Mouse (Mus musculus): ENCODE results near the gene Ccdc148.

The Ccdc148 gene

GRCm38 (mm10) chr2:58786681-58787080 is 373.8 kb downstream of the Ccdc148 start:
- no peak for ATAC-seq (ENCODE audit: low TSS enrichment)

- ATAC-seq (ENCODE audit: low TSS enrichment): no peak
Observed at GRCm38 (mm10) chr2:58786177-58786576, 374.3 kb downstream of the Ccdc148 start.

- no peak for ATAC-seq (ENCODE audit: low TSS enrichment)
Observed at GRCm38 (mm10) chr2:58783526-58783925, 377.0 kb downstream of the Ccdc148 start.

- ATAC-seq (ENCODE audit: low TSS enrichment): no peak
Observed at GRCm38 (mm10) chr2:58778986-58779495, 381.4 kb downstream of the Ccdc148 start.

GRCm38 (mm10) chr2:58773833-58774232 is 386.6 kb downstream of the Ccdc148 start:
- no peak; the same call in 1 of the 2 replicates for ATAC-seq (ENCODE audit: low TSS enrichment)

Data from frontal cortex, adult (tissue).